Comparison of ENCODE assay signal across 10 mouse cellular contexts in the genomic region with DNA sequence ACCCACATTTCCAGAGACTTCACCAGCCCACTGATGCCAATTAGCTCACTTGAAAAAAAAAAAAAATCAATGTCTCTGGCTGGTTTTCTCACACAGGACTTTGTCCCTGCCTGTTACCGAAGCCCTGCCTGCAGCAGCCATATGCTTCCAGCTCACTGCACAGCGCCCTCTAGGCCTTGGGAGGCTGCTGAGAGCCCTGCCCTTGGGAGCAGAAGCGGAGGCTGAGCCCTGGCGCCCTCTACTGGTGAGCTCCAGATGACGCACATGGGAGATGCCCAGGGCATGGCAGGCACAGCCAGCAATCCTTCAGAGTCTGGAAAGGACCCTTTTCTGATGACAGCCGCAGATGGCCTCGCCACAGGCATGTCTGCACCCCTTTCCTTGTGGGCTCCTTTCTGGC. TPM values are rescaled to one million over a fixed set of nuclear protein-coding genes. Genes with fewer than 3 reads are reported as not detected.
A peak's percentile ranks its signal among the peaks of the same experiment; 100 is the strongest.
DNase-seq lines count a peak whose midpoint lies in the region; ATAC-seq and TF ChIP-seq lines count a peak whose summit lies in the region.
"Had no signal": no experiment of that assay in that cellular context is flagged by ENCODE, and none has a peak within 500 bp of the region (broad histone marks: within the 10 kb centered on the region; RNA-seq: fewer than 3 reads in every experiment).

No protein-coding gene starts in this region.

- TF ChIP-seq POLR2A in bone marrow macrophage, adult 2 months (IDR thresholded peaks at IDR 0.05; ENCODE audit: borderline replicate concordance, low read depth, low read length) = no peak

- H3K4me2 ChIP-seq in midbrain, embryonic 15.5 days = no peak overlapping the region
- no peak overlapping the region for H3K4me2 ChIP-seq in intestine, embryonic 16.5 days (ENCODE audit: low read depth, low read length)
- H3K4me2 ChIP-seq in neural tube, embryonic 11.5 days (ENCODE audit: low read depth) = no peak overlapping the region

- H3K4me1 ChIP-seq in midbrain, embryonic 10.5 days = peaks cover 7% of the 10 kb centered on the region
- H3K4me1 ChIP-seq in midbrain, embryonic 15.5 days = no peaks in the 10 kb centered on the region
- no peaks in the 10 kb centered on the region for H3K4me1 ChIP-seq in bone marrow macrophage, adult 2 months (ENCODE audit: control insufficient read depth, insufficient read depth, low read length)
- no peaks in the 10 kb centered on the region for H3K4me1 ChIP-seq in intestine, embryonic 16.5 days (ENCODE audit: control insufficient read depth, insufficient read depth, low read length)
- H3K4me1 ChIP-seq in neural tube, embryonic 11.5 days (ENCODE audit: control insufficient read depth, insufficient read depth, low read length) = no peaks in the 10 kb centered on the region

- ATAC-seq in midbrain, embryonic 15.5 days (replicated peaks) = no peak
- peak; percentile 67 for ATAC-seq in intestine, embryonic 16.5 days
- no peak for ATAC-seq in neural tube, embryonic 11.5 days (ENCODE audit: insufficient read depth, low FRiP score, low TSS enrichment)

- no peak overlapping the region for H3K27ac ChIP-seq in midbrain, embryonic 10.5 days (replicated peaks)
- no peak overlapping the region for H3K27ac ChIP-seq in midbrain, embryonic 15.5 days
- no peak overlapping the region for H3K27ac ChIP-seq in bone marrow macrophage, adult 2 months (ENCODE audit: insufficient read depth, low read depth, low read length)
- no peak overlapping the region for H3K27ac ChIP-seq in intestine, embryonic 16.5 days (ENCODE audit: low read length)
- H3K27ac ChIP-seq in neural tube, embryonic 11.5 days (ENCODE audit: low read depth, low read length) = no peak overlapping the region

- no peak overlapping the region for H3K9ac ChIP-seq in midbrain, embryonic 15.5 days
- no peak overlapping the region for H3K9ac ChIP-seq in intestine, embryonic 16.5 days (ENCODE audit: low read depth, low read length)
- H3K9ac ChIP-seq in neural tube, embryonic 11.5 days (ENCODE audit: low read length) = no peak overlapping the region

- H3K9me3 ChIP-seq in midbrain, embryonic 10.5 days (replicated peaks) = no peaks in the 10 kb centered on the region
- no peaks in the 10 kb centered on the region for H3K9me3 ChIP-seq in midbrain, embryonic 15.5 days
- H3K9me3 ChIP-seq in intestine, embryonic 16.5 days (ENCODE audit: control insufficient read depth, low read length) = no peaks in the 10 kb centered on the region
- H3K9me3 ChIP-seq in neural tube, embryonic 11.5 days (ENCODE audit: control insufficient read depth, low read length) = no peaks in the 10 kb centered on the region

- peak; percentile 99 for TF ChIP-seq CTCF in bone marrow macrophage, adult 2 months (IDR thresholded peaks at IDR 0.05; ENCODE audit: low read depth, low read length)

- intact Hi-C loops in left cerebral cortex, postnatal 4 days (cut with DNase I) = loop anchor here (5.0 to 10.0 kb wide), 2 partner anchors 41 to 108 kb away; no protein-coding TSS in a partner anchor

- H3K4me3 ChIP-seq in midbrain, embryonic 10.5 days = no peak overlapping the region
- H3K4me3 ChIP-seq in midbrain, embryonic 15.5 days = no peak overlapping the region
- H3K4me3 ChIP-seq in bone marrow macrophage, adult 2 months (ENCODE audit: insufficient read depth, low read length) = no peak overlapping the region
- H3K4me3 ChIP-seq in intestine, embryonic 16.5 days (ENCODE audit: low read length) = no peak overlapping the region
- no peak overlapping the region for H3K4me3 ChIP-seq in neural tube, embryonic 11.5 days (ENCODE audit: low read depth, low read length)

- no peaks in the 10 kb centered on the region; the same call in 1 of the 2 replicates for H3K27me3 ChIP-seq in midbrain, embryonic 10.5 days (ENCODE audit: low read depth, poor library complexity, severe bottlenecking)
- no peaks in the 10 kb centered on the region for H3K27me3 ChIP-seq in midbrain, embryonic 15.5 days (replicated peaks)
- H3K27me3 ChIP-seq in intestine, embryonic 16.5 days (replicated peaks; ENCODE audit: control insufficient read depth, insufficient read depth, low read length) = peaks cover 4% of the 10 kb centered on the region; the same call in 1 of the 2 replicates
- no peaks in the 10 kb centered on the region for H3K27me3 ChIP-seq in neural tube, embryonic 11.5 days (ENCODE audit: control insufficient read depth, insufficient read depth, low read length)

- peaks cover 10% of the 10 kb centered on the region; the same call in 1 of the 2 replicates for H3K36me3 ChIP-seq in midbrain, embryonic 10.5 days
- H3K36me3 ChIP-seq in midbrain, embryonic 15.5 days (replicated peaks) = no peaks in the 10 kb centered on the region
- H3K36me3 ChIP-seq in intestine, embryonic 16.5 days (ENCODE audit: control insufficient read depth, insufficient read depth, low read length) = no peaks in the 10 kb centered on the region
- H3K36me3 ChIP-seq in neural tube, embryonic 11.5 days (ENCODE audit: control insufficient read depth, insufficient read depth, low read length) = no peaks in the 10 kb centered on the region

- 29% methylated on average over 7 of the region's 7 CpGs for WGBS in midbrain, embryonic 10.5 days
- 28% methylated on average over 7 of the region's 7 CpGs for WGBS in midbrain, embryonic 15.5 days
- 31% methylated on average over 7 of the region's 7 CpGs for WGBS in intestine, embryonic 16.5 days
- 30% methylated on average over 7 of the region's 7 CpGs for WGBS in neural tube, embryonic 11.5 days

- peak; percentile 82 for DNase-seq in midbrain, embryonic 10.5 days (ENCODE audit: low spot score)
- DNase-seq in fibroblast of lung, adult 2 months (ENCODE audit: low read depth) = peak; percentile 6
- DNase-seq in left cerebral cortex, postnatal 4 days = peak; percentile 89
- DNase-seq in neural tube, embryonic 11.5 days (ENCODE audit: low spot score) = peak; percentile 82
- peak; percentile 92 for DNase-seq in testis, postnatal 10 days (ENCODE audit: low spot score)

RNA-seq across cellular contexts. Expression of gene Grm2, which starts 12.8 kb away (rescaled TPM):
- 11.8 and 18.9 TPM in 2 replicates for polyA plus RNA-seq in midbrain, embryonic 10.5 days (2016; fragmentation: Nextera tagmentation; extraction: Ambion mirVana)
- polyA plus RNA-seq in midbrain, embryonic 15.5 days (2015; fragmentation: Nextera tagmentation; extraction: Ambion mirVana) = 17.8 and 19.3 TPM in 2 replicates
- polyA plus RNA-seq in bone marrow macrophage, adult 2 months (2012; ENCODE audit: insufficient read depth, insufficient read length, missing spikeins) = not detected in 2 replicates
- not detected in 2 replicates for polyA plus RNA-seq in intestine, embryonic 16.5 days (2015; fragmentation: Nextera tagmentation; extraction: Ambion mirVana)
- total RNA-seq in left cerebral cortex, postnatal 4 days (2021) = 10 to 100 TPM; 43.6 to 48.3 TPM
- polyA plus RNA-seq in neural tube, embryonic 11.5 days (2014; fragmentation: Nextera tagmentation; extraction: Ambion mirVana) = 20.6 and 26.1 TPM in 2 replicates
- polyA plus RNA-seq: stomach, embryonic 14.5 days had no signal

RNA-seq across cellular contexts. Expression of gene Iqcf6, which starts 16.7 kb away (rescaled TPM):
- not detected in 2 replicates for polyA plus RNA-seq in midbrain, embryonic 10.5 days (2016; fragmentation: Nextera tagmentation; extraction: Ambion mirVana)
- not detected in 2 replicates for polyA plus RNA-seq in midbrain, embryonic 15.5 days (2015; fragmentation: Nextera tagmentation; extraction: Ambion mirVana)
- polyA plus RNA-seq in bone marrow macrophage, adult 2 months (2012; ENCODE audit: insufficient read depth, insufficient read length, missing spikeins) = not detected in 2 replicates
- not detected in 2 replicates for polyA plus RNA-seq in intestine, embryonic 16.5 days (2015; fragmentation: Nextera tagmentation; extraction: Ambion mirVana)
- total RNA-seq in left cerebral cortex, postnatal 4 days (2021) = not detected
- polyA plus RNA-seq in neural tube, embryonic 11.5 days (2014; fragmentation: Nextera tagmentation; extraction: Ambion mirVana) = not detected in 2 replicates
- polyA plus RNA-seq: frontal cortex, adult 2 months; stomach, embryonic 14.5 days had no signal

RNA-seq across cellular contexts. Expression of gene Tex264, which starts 42.6 kb away (rescaled TPM):
- polyA plus RNA-seq in midbrain, embryonic 10.5 days (2016; fragmentation: Nextera tagmentation; extraction: Ambion mirVana) = 26.4 and 30.2 TPM in 2 replicates
- 63.2 and 67.7 TPM in 2 replicates for polyA plus RNA-seq in midbrain, embryonic 15.5 days (2015; fragmentation: Nextera tagmentation; extraction: Ambion mirVana)
- 75.3 and 106 TPM in 2 replicates for polyA plus RNA-seq in bone marrow macrophage, adult 2 months (2012; ENCODE audit: insufficient read depth, insufficient read length, missing spikeins)
- polyA plus RNA-seq in intestine, embryonic 16.5 days (2015; fragmentation: Nextera tagmentation; extraction: Ambion mirVana) = 66.4 and 74.0 TPM in 2 replicates
- total RNA-seq in left cerebral cortex, postnatal 4 days (2021) = 10 to 100 TPM; 66.4 to 69.2 TPM
- 31.8 and 38.5 TPM in 2 replicates for polyA plus RNA-seq in neural tube, embryonic 11.5 days (2014; fragmentation: Nextera tagmentation; extraction: Ambion mirVana)

Comparison
In these comparisons a context has a peak if more than half of its experiments do, and no peak if none do; other contexts are left out.
1. DNase-seq: peak in every context shown above with its lines; median percentile 92 in testis, postnatal 10 days; 89 in left cerebral cortex, postnatal 4 days; 82 in midbrain, embryonic 10.5 days; 82 in neural tube, embryonic 11.5 days; 6 in fibroblast of lung, adult 2 months.
2. RNA of gene Grm2, which starts 12.8 kb away (polyA plus RNA-seq): 20.6 to 26.1 TPM in neural tube, embryonic 11.5 days, 17.8 to 19.3 TPM in midbrain, embryonic 15.5 days and 11.8 to 18.9 TPM in midbrain, embryonic 10.5 days; not detected in bone marrow macrophage, adult 2 months and not detected in intestine, embryonic 16.5 days; every median in the first group is over 10 times any median in the second.